Mouse (Mus musculus): ENCODE results near the gene Mms22l. TPM values are rescaled to one million over a fixed set of nuclear protein-coding genes. Genes with fewer than 3 reads are reported as not detected.
"Not testable (repeated sequence)": the region's sequence is repeated elsewhere in the genome, so short reads cannot be mapped to it uniquely, and the experiment has no call there.

Mms22l gene
- polyA plus RNA-seq, 1 experiment from 2014 or later: 3.7 TPM

DNA sequence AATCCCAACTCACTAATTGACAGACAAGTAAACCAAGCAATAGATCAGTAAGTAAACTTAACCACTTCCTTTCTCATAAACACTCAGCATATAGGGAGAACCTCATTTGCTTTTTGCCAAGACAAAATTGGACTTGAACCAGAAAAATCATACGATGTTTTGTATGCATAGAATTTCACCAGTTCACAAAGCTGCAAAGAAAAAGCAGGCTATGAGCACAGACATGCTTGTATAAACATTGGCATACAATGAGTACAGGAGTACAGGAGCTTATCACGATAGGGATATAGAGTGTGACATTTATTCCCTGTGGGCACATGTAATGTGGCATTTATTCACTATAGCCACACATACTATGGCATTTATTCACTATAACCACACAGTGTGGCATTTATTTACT, 134.2 kb downstream of the Mms22l start:
- WGBS: 84% methylated on average over 2 of the region's 2 CpGs
- Histone ChIP-seq H3K9me3 (ENCODE audit: control insufficient read depth, low read length) (no peaks in the 10 kb centered on the region), H3K4me2 (ENCODE audit: low read depth, low read length) (no peak overlapping the region), H3K9ac (replicated peaks; ENCODE audit: low read depth, low read length) (no peak overlapping the region), H3K27ac (ENCODE audit: low read depth, low read length) (no peak overlapping the region), H3K27me3 (ENCODE audit: control insufficient read depth, insufficient read depth, low read length) (no peaks in the 10 kb centered on the region), H3K4me1 (ENCODE audit: control insufficient read depth, insufficient read depth, low read length) (no peaks in the 10 kb centered on the region), H3K4me3 (ENCODE audit: low read depth, low read length) (no peak overlapping the region), H3K36me3 (ENCODE audit: control insufficient read depth, insufficient read depth, low read length) (no peaks in the 10 kb centered on the region)
- no peak for ATAC-seq (ENCODE audit: low read depth)

DNA sequence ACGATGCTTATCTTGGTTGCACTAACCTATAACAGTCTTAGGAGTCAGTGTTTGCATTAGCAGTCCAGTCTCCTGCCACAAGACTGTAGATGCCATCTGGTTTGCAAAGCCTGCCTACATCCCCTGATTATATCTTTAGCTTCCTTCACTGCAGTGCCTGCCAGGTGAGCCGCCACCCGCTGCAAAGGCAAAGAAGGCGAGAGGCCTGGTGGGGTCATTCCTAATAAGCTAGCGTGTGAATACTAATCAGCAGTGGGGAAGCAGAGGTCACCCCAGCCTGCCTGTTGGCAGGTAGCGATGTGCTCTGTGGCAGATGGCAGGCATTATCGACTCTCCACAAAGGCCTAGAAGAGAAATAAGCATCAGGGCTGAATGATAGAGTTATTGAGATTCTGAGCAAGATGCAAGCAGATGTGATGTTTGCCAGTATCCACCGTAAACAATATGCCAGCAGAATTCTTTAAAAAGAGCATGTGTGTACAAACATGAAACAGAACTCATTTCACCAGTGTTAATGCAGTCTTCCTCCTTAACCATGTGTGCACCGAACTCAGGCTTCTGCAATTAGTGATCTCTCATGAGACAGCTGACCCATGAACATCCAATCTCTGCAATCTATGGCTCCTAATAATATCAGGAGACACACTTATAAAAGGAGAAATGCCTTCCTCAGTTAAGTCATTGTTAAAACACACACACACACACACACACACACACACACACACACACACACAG, 135.1 kb downstream of the Mms22l start:
- WGBS: 65% methylated on average over 9 of the region's 9 CpGs
- Histone ChIP-seq H3K27ac (ENCODE audit: low read depth, low read length) (peak overlapping the region; percentile 28; the same call in 1 of the 2 replicates), H3K9ac (replicated peaks; ENCODE audit: low read depth, low read length) (no peak overlapping the region), H3K4me3 (ENCODE audit: low read depth, low read length) (no peak overlapping the region), H3K36me3 (ENCODE audit: control insufficient read depth, insufficient read depth, low read length) (no peaks in the 10 kb centered on the region), H3K4me1 (ENCODE audit: control insufficient read depth, insufficient read depth, low read length) (no peaks in the 10 kb centered on the region), H3K4me2 (ENCODE audit: low read depth, low read length) (no peak overlapping the region), H3K9me3 (ENCODE audit: control insufficient read depth, low read length) (no peaks in the 10 kb centered on the region), H3K27me3 (ENCODE audit: control insufficient read depth, insufficient read depth, low read length) (no peaks in the 10 kb centered on the region)
- peak; percentile 54 for ATAC-seq (ENCODE audit: low read depth)

DNA sequence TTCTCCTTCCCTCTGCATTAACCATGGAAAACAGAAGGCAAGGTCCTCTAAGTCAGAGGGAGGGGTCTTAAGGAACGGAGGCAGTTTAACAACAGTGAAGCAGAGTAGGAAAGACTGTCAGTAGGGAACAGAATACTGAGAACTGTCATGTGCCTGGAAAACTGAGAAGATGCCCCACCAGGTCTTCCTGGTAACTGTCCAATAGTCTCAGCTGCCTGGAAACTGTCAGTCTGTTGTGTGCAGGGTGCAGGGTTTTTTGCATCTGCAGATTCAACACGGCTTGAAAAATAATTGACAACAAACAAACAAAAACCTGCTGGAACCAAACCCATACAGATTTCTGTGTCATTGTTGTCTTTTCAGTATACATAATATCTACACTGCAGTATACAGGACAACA, 146.1 kb downstream of the Mms22l start:
- 92% methylated on average over 2 of the region's 2 CpGs for WGBS

DNA sequence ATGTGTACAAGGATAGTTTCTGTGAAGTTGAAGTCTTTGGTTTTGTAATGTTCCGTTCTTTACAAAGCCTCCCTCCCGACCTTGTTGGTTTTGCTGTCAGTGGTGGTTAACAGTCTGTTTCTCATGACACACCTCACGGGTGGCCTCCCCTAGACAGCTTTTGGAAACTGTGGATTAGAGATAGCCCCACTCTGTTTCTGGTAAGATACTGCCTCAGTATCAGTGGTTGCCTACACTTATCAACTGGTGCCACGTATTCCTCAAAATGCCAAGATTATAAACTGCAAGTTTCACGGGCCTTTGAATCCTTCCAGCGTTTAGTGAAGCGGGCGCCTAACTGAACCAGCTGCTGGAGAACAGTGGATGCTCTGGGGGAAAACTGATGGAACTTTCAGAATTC, 148.5 kb downstream of the Mms22l start:
- H3K27me3 ChIP-seq (ENCODE audit: control insufficient read depth, insufficient read depth, low read length); H3K9ac ChIP-seq (replicated peaks; ENCODE audit: low read depth, low read length); H3K4me2 ChIP-seq (ENCODE audit: low read depth, low read length); H3K36me3 ChIP-seq (ENCODE audit: control insufficient read depth, insufficient read depth, low read length); H3K9me3 ChIP-seq (ENCODE audit: control insufficient read depth, low read length); ATAC-seq (ENCODE audit: low read depth); H3K27ac ChIP-seq (ENCODE audit: low read depth, low read length); H3K4me3 ChIP-seq (ENCODE audit: low read depth, low read length); H3K4me1 ChIP-seq (ENCODE audit: control insufficient read depth, insufficient read depth, low read length): not testable (repeated sequence)
- 95% methylated on average over 6 of the region's 8 CpGs for WGBS

More for the DNA sequence above, 146.1 kb downstream of the Mms22l start:
- ATAC-seq (ENCODE audit: low read depth): no peak
- no peaks in the 10 kb centered on the region for H3K4me1 ChIP-seq (ENCODE audit: control insufficient read depth, insufficient read depth, low read length)
- H3K9me3 ChIP-seq (ENCODE audit: control insufficient read depth, low read length): no peaks in the 10 kb centered on the region
- no peaks in the 10 kb centered on the region for H3K36me3 ChIP-seq (ENCODE audit: control insufficient read depth, insufficient read depth, low read length)
- no peak overlapping the region for H3K9ac ChIP-seq (replicated peaks; ENCODE audit: low read depth, low read length)
- H3K27ac ChIP-seq (ENCODE audit: low read depth, low read length): no peak overlapping the region
- H3K4me2 ChIP-seq (ENCODE audit: low read depth, low read length): no peak overlapping the region
- no peaks in the 10 kb centered on the region for H3K27me3 ChIP-seq (ENCODE audit: control insufficient read depth, insufficient read depth, low read length)
- no peak overlapping the region for H3K4me3 ChIP-seq (ENCODE audit: low read depth, low read length)
